Mouse (Mus musculus): ENCODE measurements at regions not wholly inside any gene's neighbourhood (a gene's known extent, or its start where the extent isn't known, plus 50 kb on each side); places are given as distances from the start of the nearest gene placed in this dataset.

GRCm38 (mm10) chr2:12866543-12866942, 57.3 kb upstream of the Pter start:
- no peak for ATAC-seq (ENCODE audit: low FRiP score)
- H3K9me3 ChIP-seq (replicated peaks), result no peaks in the 10 kb centered on the region

DNA sequence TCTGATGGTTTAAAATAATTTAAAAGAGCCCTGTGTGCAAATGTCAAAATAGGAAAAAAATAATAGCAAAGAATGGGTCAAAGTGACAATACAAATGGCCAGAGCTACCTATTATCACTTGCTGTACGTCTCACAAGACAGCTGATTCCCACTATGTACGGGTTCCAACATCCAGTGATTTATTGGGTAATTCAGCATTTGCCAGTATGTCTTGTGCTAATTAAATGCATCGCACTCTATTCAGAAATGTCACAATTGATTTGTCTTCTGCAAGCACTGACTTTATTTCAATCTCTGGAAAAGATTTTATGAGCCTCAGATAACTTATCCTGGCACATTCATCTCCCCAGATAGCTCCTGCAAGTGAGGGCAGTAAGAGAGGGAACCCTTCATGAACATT, 55.1 kb upstream of the Pter start:
- H3K9me3 ChIP-seq (replicated peaks), result no peaks in the 10 kb centered on the region
- no peaks in the 10 kb centered on the region for H3K4me1 ChIP-seq
- no peaks in the 10 kb centered on the region for H3K36me3 ChIP-seq
- no peak overlapping the region for H3K4me2 ChIP-seq (replicated peaks)
- no peak overlapping the region for H3K27ac ChIP-seq
- H3K9ac ChIP-seq, result no peak overlapping the region
- H3K4me3 ChIP-seq, result no peak overlapping the region
- H3K27me3 ChIP-seq, result no peaks in the 10 kb centered on the region
- WGBS, result 60% methylated on average over 3 of the region's 3 CpGs
- no peak for ATAC-seq (ENCODE audit: low FRiP score)

More at GRCm38 (mm10) chr2:12866543-12866942, 57.3 kb upstream of the Pter start:
- Histone ChIP-seq H3K9ac (no peak overlapping the region), H3K4me2 (replicated peaks) (no peak overlapping the region), H3K27me3 (no peaks in the 10 kb centered on the region), H3K4me3 (no peak overlapping the region), H3K27ac (no peak overlapping the region), H3K36me3 (no peaks in the 10 kb centered on the region), H3K4me1 (no peaks in the 10 kb centered on the region)
